In genomic region chr2:5219847-5220375, GRCm38 (mm10) we compare ENCODE assay signal across 24 mouse cellular contexts.
DNase-seq lines count a peak whose midpoint lies in the region; ATAC-seq and TF ChIP-seq lines count a peak whose summit lies in the region.
"Had no signal": no experiment of that assay in that cellular context is flagged by ENCODE, and none has a peak within 500 bp of the region (broad histone marks: within the 10 kb centered on the region; RNA-seq: fewer than 3 reads in every experiment).

No protein-coding gene starts in this region.

- no peak overlapping the region for H3K9ac ChIP-seq in lung, postnatal 0 days (replicated peaks; ENCODE audit: low read depth)
- no peak overlapping the region for H3K9ac ChIP-seq in ES-E14 (ENCODE audit: insufficient read depth, low read depth, low read length, poor library complexity, severe bottlenecking)
- no peak overlapping the region for H3K9ac ChIP-seq in forebrain, embryonic 11.5 days (ENCODE audit: low read length)
- H3K9ac ChIP-seq: embryonic facial prominence, embryonic 12.5 days; forebrain, embryonic 13.5 days; forebrain, postnatal 0 days; heart, embryonic 12.5 days; heart, embryonic 15.5 days; hindbrain, embryonic 14.5 days had no signal

- H3K36me3 ChIP-seq in lung, postnatal 0 days (ENCODE audit: insufficient read depth, low read length), result no peaks in the 10 kb centered on the region
- H3K36me3 ChIP-seq in ES-E14 (ENCODE audit: control insufficient read depth, insufficient read depth, low read length, poor library complexity, severe bottlenecking), result no peaks in the 10 kb centered on the region
- no peaks in the 10 kb centered on the region for H3K36me3 ChIP-seq in forebrain, embryonic 11.5 days (ENCODE audit: control insufficient read depth, insufficient read depth, low read length)
- H3K36me3 ChIP-seq: embryonic facial prominence, embryonic 12.5 days; heart, embryonic 12.5 days; heart, embryonic 15.5 days had no signal

- ATAC-seq in lung, postnatal 0 days, result peak; percentile 60
- ATAC-seq in forebrain, embryonic 11.5 days (replicated peaks; ENCODE audit: low FRiP score), result no peak
- ATAC-seq: CD4-positive, CD25-positive, alpha-beta regulatory T cell, adult 4 months; forebrain, embryonic 13.5 days; forebrain, postnatal 0 days; hindbrain, postnatal 0 days; inflammation-experienced regulatory T-cells, adult 6 months had no signal

- no peaks in the 10 kb centered on the region for H3K9me3 ChIP-seq in lung, postnatal 0 days (ENCODE audit: low read length)
- no peaks in the 10 kb centered on the region for H3K9me3 ChIP-seq in ES-E14 (ENCODE audit: control insufficient read depth, insufficient read depth, low read depth, low read length)
- no peaks in the 10 kb centered on the region for H3K9me3 ChIP-seq in forebrain, embryonic 11.5 days (ENCODE audit: control insufficient read depth, low read length)
- H3K9me3 ChIP-seq: embryonic facial prominence, embryonic 12.5 days; forebrain, embryonic 13.5 days; heart, embryonic 15.5 days had no signal

- H3K4me3 ChIP-seq in lung, postnatal 0 days (ENCODE audit: low read depth, low read length), result no peak overlapping the region
- H3K4me3 ChIP-seq in ES-E14 (ENCODE audit: insufficient read depth in 1 of 2, low read depth in 1 of 2, low read length in 2 of 2, poor library complexity in 1 of 2, severe bottlenecking in 1 of 2), result no peak overlapping the region
- no peak overlapping the region for H3K4me3 ChIP-seq in forebrain, embryonic 11.5 days (ENCODE audit: low read depth, low read length)
- H3K4me3 ChIP-seq: embryonic facial prominence, embryonic 12.5 days; erythroblast, embryonic 14.5 days; forebrain, embryonic 13.5 days; gastrocnemius, adult 2 months; heart, embryonic 12.5 days; heart, embryonic 15.5 days had no signal

- H3K4me2 ChIP-seq in lung, postnatal 0 days (replicated peaks; ENCODE audit: low read depth, low read length), result no peak overlapping the region
- H3K4me2 ChIP-seq in forebrain, embryonic 11.5 days (ENCODE audit: low read depth, low read length, severe bottlenecking), result no peak overlapping the region
- H3K4me2 ChIP-seq: embryonic facial prominence, embryonic 12.5 days; forebrain, embryonic 13.5 days; heart, embryonic 12.5 days; heart, embryonic 15.5 days; hindbrain, embryonic 14.5 days had no signal

- in situ Hi-C loops in ES-E14 (cut with MboI; ENCODE audit: low sequenced_read_pairs in 2 of 2, unreplicated experiment in 2 of 2), result no loop called here

- H3K27me3 ChIP-seq in lung, postnatal 0 days (replicated peaks; ENCODE audit: insufficient read depth, low read length), result no peaks in the 10 kb centered on the region
- H3K27me3 ChIP-seq in forebrain, embryonic 11.5 days (ENCODE audit: control insufficient read depth, insufficient read depth, low read length), result no peaks in the 10 kb centered on the region
- H3K27me3 ChIP-seq: embryonic facial prominence, embryonic 12.5 days; forebrain, embryonic 13.5 days; heart, embryonic 12.5 days; heart, embryonic 15.5 days had no signal

- DNase-seq in lung, postnatal 0 days (ENCODE audit: low spot score), result peak; percentile 63
- no peak for DNase-seq in lung, adult 18-20 months
- DNase-seq in ES-E14 (ENCODE audit: low read depth, low spot score) (peak; percentile 22), adipocyte (ENCODE audit: low spot score) (peak; percentile 60)
- DNase-seq in cerebellum, adult 11-12 months, result no peak
- no peak for DNase-seq in forebrain, embryonic 11.5 days (ENCODE audit: low spot score)
- no peak for DNase-seq in kidney, postnatal 25 days
- DNase-seq: cerebellum, adult 18-20 months; cerebellum, adult 9-10 months; cerebellum, postnatal 14 days; forebrain, postnatal 0 days; gastrocnemius, adult 2 months; gastrocnemius, postnatal 14 days; heart, postnatal 10 days; heart, postnatal 36 days had no signal

- 56% methylated on average over 1 of the region's 1 CpGs for WGBS in lung, postnatal 0 days
- 79% methylated on average over 1 of the region's 1 CpGs for WGBS in forebrain, embryonic 11.5 days

- no peaks in the 10 kb centered on the region; the same call in 1 of the 2 replicates for H3K4me1 ChIP-seq in lung, postnatal 0 days (ENCODE audit: insufficient read depth, low read depth, low read length)
- peaks cover 2 to 4% of the 10 kb centered on the region in 2 experiments; a peak in 3 of 4 replicates for H3K4me1 ChIP-seq in ES-E14 (ENCODE audit: control insufficient read depth in 2 of 2, insufficient read depth in 2 of 2, low read length in 2 of 2, poor library complexity in 1 of 2)
- no peaks in the 10 kb centered on the region for H3K4me1 ChIP-seq in forebrain, embryonic 11.5 days (replicated peaks; ENCODE audit: control insufficient read depth, insufficient read depth, low read length)
- H3K4me1 ChIP-seq: embryonic facial prominence, embryonic 12.5 days; forebrain, embryonic 13.5 days; heart, embryonic 12.5 days; heart, embryonic 15.5 days had no signal

- TF ChIP-seq EP300 in lung, postnatal 0 days (IDR thresholded peaks at IDR 0.05), result peak; percentile 48

- no peak overlapping the region for H3K27ac ChIP-seq in lung, postnatal 0 days (ENCODE audit: low read length)
- no peak overlapping the region; the same call in 1 of the 2 replicates for H3K27ac ChIP-seq in ES-E14 (ENCODE audit: insufficient read depth, low read depth, low read length, poor library complexity, severe bottlenecking)
- no peak overlapping the region for H3K27ac ChIP-seq in forebrain, embryonic 11.5 days (ENCODE audit: low read depth, low read length)
- H3K27ac ChIP-seq: embryonic facial prominence, embryonic 12.5 days; forebrain, embryonic 13.5 days; gastrocnemius, adult 2 months; heart, embryonic 15.5 days; hindbrain, embryonic 14.5 days; hindbrain, postnatal 0 days had no signal

- TF ChIP-seq CTCF in lung, postnatal 0 days (IDR thresholded peaks at IDR 0.05), result no peak

TF ChIP-seq in ES-E14, 5 proteins besides CTCF, POLR2A, EP300 and RAD21:
- TF ChIP-seq MAFK (IDR thresholded peaks at IDR 0.05; ENCODE audit: insufficient read depth, low read depth, low read length), result no peak
- no peak for TF ChIP-seq HCFC1 (IDR thresholded peaks at IDR 0.05; ENCODE audit: borderline replicate concordance, insufficient read depth, low read length)
- no peak for TF ChIP-seq ZC3H11A (IDR thresholded peaks at IDR 0.05; ENCODE audit: borderline replicate concordance, low read depth, low read length)
- TF ChIP-seq CHD2 (IDR thresholded peaks at IDR 0.05; ENCODE audit: low read depth, low read length), result no peak
- no peak for TF ChIP-seq ZNF384 (IDR thresholded peaks at IDR 0.05; ENCODE audit: low read depth, low read length)

Comparison
In these comparisons a context has a peak if more than half of its experiments do, and no peak if none do; other contexts are left out.
1. DNase-seq: peak in lung, postnatal 0 days (single experiment), ES-E14 (single experiment) and adipocyte (single experiment); none in lung, adult 18-20 months (0 of 2), cerebellum, adult 11-12 months (single experiment), forebrain, embryonic 11.5 days (single experiment) and kidney, postnatal 25 days (0 of 2).